In genomic region chr1:170718133-170718810, GRCm38 (mm10) we compare ENCODE assay signal across 19 mouse cellular contexts.
DNase-seq lines count a peak whose midpoint lies in the region; ATAC-seq and TF ChIP-seq lines count a peak whose summit lies in the region.
"Had no signal": no experiment of that assay in that cellular context is flagged by ENCODE, and none has a peak within 500 bp of the region (broad histone marks: within the 10 kb centered on the region; RNA-seq: fewer than 3 reads in every experiment).

No protein-coding gene starts in this region.

- H3K36me3 ChIP-seq in limb, embryonic 12.5 days = no peaks in the 10 kb centered on the region
- no peaks in the 10 kb centered on the region for H3K36me3 ChIP-seq in limb, embryonic 10.5 days
- no peaks in the 10 kb centered on the region for H3K36me3 ChIP-seq in embryonic facial prominence, embryonic 12.5 days
- H3K36me3 ChIP-seq in limb, embryonic 14.5 days (ENCODE audit: control insufficient read depth, insufficient read depth, low read length) = no peaks in the 10 kb centered on the region
- H3K36me3 ChIP-seq: forebrain, embryonic 15.5 days; heart, embryonic 10.5 days; hindbrain, embryonic 12.5 days had no signal

- H3K4me1 ChIP-seq in limb, embryonic 12.5 days (replicated peaks) = peaks cover 16% of the 10 kb centered on the region
- no peaks in the 10 kb centered on the region for H3K4me1 ChIP-seq in limb, embryonic 10.5 days
- peaks cover 17% of the 10 kb centered on the region for H3K4me1 ChIP-seq in embryonic facial prominence, embryonic 12.5 days
- peaks cover 22% of the 10 kb centered on the region for H3K4me1 ChIP-seq in limb, embryonic 14.5 days (ENCODE audit: control insufficient read depth, insufficient read depth, low read length)
- H3K4me1 ChIP-seq: forebrain, embryonic 15.5 days; heart, embryonic 10.5 days; hindbrain, embryonic 12.5 days had no signal

- ATAC-seq in limb, embryonic 12.5 days (ENCODE audit: insufficient number of reproducible peaks, insufficient read depth, low FRiP score, low TSS enrichment, low read depth) = peak; percentile 90
- ATAC-seq in embryonic facial prominence, embryonic 12.5 days (ENCODE audit: insufficient number of reproducible peaks, insufficient read depth, low FRiP score, low TSS enrichment) = no peak
- ATAC-seq in limb, embryonic 14.5 days (ENCODE audit: low FRiP score, low read depth) = peak; percentile 87
- ATAC-seq in monocyte, adult 5-6 weeks (replicated peaks; ENCODE audit: insufficient number of reproducible peaks, low FRiP score, low TSS enrichment, poor library complexity, severe bottlenecking) = no peak
- ATAC-seq: forebrain, embryonic 15.5 days had no signal

- H3K9me3 ChIP-seq in limb, embryonic 12.5 days = no peaks in the 10 kb centered on the region
- no peaks in the 10 kb centered on the region for H3K9me3 ChIP-seq in limb, embryonic 10.5 days (replicated peaks)
- H3K9me3 ChIP-seq in embryonic facial prominence, embryonic 12.5 days = no peaks in the 10 kb centered on the region
- no peaks in the 10 kb centered on the region for H3K9me3 ChIP-seq in limb, embryonic 14.5 days (ENCODE audit: control insufficient read depth, low read length)
- H3K9me3 ChIP-seq: forebrain, embryonic 15.5 days; heart, embryonic 10.5 days; hindbrain, embryonic 12.5 days had no signal

- H3K9ac ChIP-seq in limb, embryonic 12.5 days (replicated peaks) = no peak overlapping the region
- H3K9ac ChIP-seq in embryonic facial prominence, embryonic 12.5 days = no peak overlapping the region
- no peak overlapping the region for H3K9ac ChIP-seq in limb, embryonic 14.5 days (ENCODE audit: low read depth, low read length, severe bottlenecking)
- H3K9ac ChIP-seq: forebrain, embryonic 15.5 days; hindbrain, embryonic 12.5 days had no signal

- H3K4me2 ChIP-seq in limb, embryonic 12.5 days = no peak overlapping the region
- no peak overlapping the region for H3K4me2 ChIP-seq in embryonic facial prominence, embryonic 12.5 days (replicated peaks)
- H3K4me2 ChIP-seq in limb, embryonic 14.5 days (replicated peaks; ENCODE audit: low read depth, low read length, severe bottlenecking) = no peak overlapping the region
- H3K4me2 ChIP-seq: forebrain, embryonic 15.5 days; hindbrain, embryonic 12.5 days had no signal

- 57% methylated on average over 8 of the region's 8 CpGs for WGBS in limb, embryonic 12.5 days
- 88% methylated on average over 8 of the region's 8 CpGs for WGBS in limb, embryonic 10.5 days
- 44% methylated on average over 8 of the region's 8 CpGs for WGBS in embryonic facial prominence, embryonic 12.5 days
- WGBS in limb, embryonic 14.5 days = 44% methylated on average over 8 of the region's 8 CpGs

- no peak overlapping the region for H3K4me3 ChIP-seq in limb, embryonic 12.5 days (replicated peaks)
- no peak overlapping the region for H3K4me3 ChIP-seq in limb, embryonic 10.5 days
- no peak overlapping the region for H3K4me3 ChIP-seq in embryonic facial prominence, embryonic 12.5 days
- no peak overlapping the region for H3K4me3 ChIP-seq in limb, embryonic 14.5 days (replicated peaks; ENCODE audit: low read length)
- H3K4me3 ChIP-seq: forebrain, embryonic 15.5 days; heart, embryonic 10.5 days; hindbrain, embryonic 12.5 days had no signal

- no peak for DNase-seq in limb, embryonic 10.5 days (ENCODE audit: low spot score)
- DNase-seq in 416B (ENCODE audit: low read depth) = peak; percentile 26
- DNase-seq in limb, embryonic 14.5 days (ENCODE audit: low spot score) = peak; percentile 72
- no peak for DNase-seq in neural tube, embryonic 10.5 days (ENCODE audit: extremely low spot score, low spot score)
- DNase-seq: adrenal gland, adult 8-10 months; cerebellum, adult 9-10 months; heart, postnatal 14 days; kidney, adult 18-20 months; kidney, postnatal 36 days; liver; midbrain, embryonic 14.5 days; right cerebral cortex, postnatal 25 days; thymus, postnatal 36 days had no signal

- peak overlapping the region; percentile 80 for H3K27ac ChIP-seq in limb, embryonic 12.5 days
- H3K27ac ChIP-seq in limb, embryonic 10.5 days = no peak overlapping the region; the same call in 1 of the 2 replicates
- peak overlapping the region; percentile 70 for H3K27ac ChIP-seq in embryonic facial prominence, embryonic 12.5 days
- peak overlapping the region; percentile 53 for H3K27ac ChIP-seq in limb, embryonic 14.5 days (replicated peaks; ENCODE audit: low read depth, low read length)
- H3K27ac ChIP-seq: forebrain, embryonic 15.5 days; heart, embryonic 10.5 days; hindbrain, embryonic 12.5 days had no signal

- no peak for TF ChIP-seq POLR2A in limb, embryonic 14.5 days (IDR thresholded peaks at IDR 0.05; ENCODE audit: borderline replicate concordance, extremely low read depth, insufficient read depth, insufficient read length)

- no peaks in the 10 kb centered on the region for H3K27me3 ChIP-seq in limb, embryonic 12.5 days
- no peaks in the 10 kb centered on the region for H3K27me3 ChIP-seq in limb, embryonic 10.5 days (ENCODE audit: low read depth, poor library complexity, severe bottlenecking)
- H3K27me3 ChIP-seq in embryonic facial prominence, embryonic 12.5 days = no peaks in the 10 kb centered on the region
- H3K27me3 ChIP-seq in limb, embryonic 14.5 days (ENCODE audit: control insufficient read depth, insufficient read depth, low read length) = no peaks in the 10 kb centered on the region
- H3K27me3 ChIP-seq: forebrain, embryonic 15.5 days; hindbrain, embryonic 12.5 days had no signal

Comparison
In these comparisons a context has a peak if more than half of its experiments do, and no peak if none do; other contexts are left out.
1. DNase-seq: peak in 416B (single experiment) and limb, embryonic 14.5 days (single experiment); none in limb, embryonic 10.5 days (single experiment) and neural tube, embryonic 10.5 days (single experiment).
2. ATAC-seq: peak in limb, embryonic 12.5 days (single experiment) and limb, embryonic 14.5 days (single experiment); none in embryonic facial prominence, embryonic 12.5 days (single experiment) and monocyte, adult 5-6 weeks (single experiment).